Mouse (Mus musculus): ENCODE data around the gene Olfr65. TPM values are rescaled to one million over a fixed set of nuclear protein-coding genes. Genes with fewer than 3 reads are reported as not detected.

Gene Olfr65
- not detected in 2 replicates for polyA plus RNA-seq (2016; fragmentation: Nextera tagmentation; extraction: Ambion mirVana)

GRCm38 (mm10) chr7:103903187-103903586 is at the start of gene Olfr65:
TSS of gene Olfr65 (plus strand) at chr7:103903487.
- Histone ChIP-seq H3K4me3 (no peak within 1 kb of the TSS), H3K27ac (no peak within 1 kb of the TSS), H3K9ac (no peak within 1 kb of the TSS), H3K9me3 (replicated peaks) (no peaks in the 10 kb centered on the region), H3K4me1 (no peaks in the 10 kb centered on the region), H3K27me3 (no peaks in the 10 kb centered on the region), H3K4me2 (replicated peaks) (no peak within 1 kb of the TSS), H3K36me3 (no peaks in the 10 kb centered on the region)
- no peak for ATAC-seq (ENCODE audit: low FRiP score)
- 79% methylated on average over 2 of the region's 2 CpGs for WGBS

GRCm38 (mm10) chr7:103854669-103855068 is 48.6 kb upstream of the Olfr65 start:
- no peaks in the 10 kb centered on the region for H3K4me1 ChIP-seq
- no peak overlapping the region for H3K27ac ChIP-seq
- no peak overlapping the region for H3K4me3 ChIP-seq
- H3K27me3 ChIP-seq: no peaks in the 10 kb centered on the region
- no peak overlapping the region for H3K9ac ChIP-seq
- H3K9me3 ChIP-seq (replicated peaks): no peaks in the 10 kb centered on the region
- 77% methylated on average over 1 of the region's 1 CpGs for WGBS
- H3K36me3 ChIP-seq: no peaks in the 10 kb centered on the region
- H3K4me2 ChIP-seq (replicated peaks): no peak overlapping the region
- ATAC-seq (ENCODE audit: low FRiP score): no peak

GRCm38 (mm10) chr7:103859076-103859475 is 44.2 kb upstream of the Olfr65 start:
- H3K27me3 ChIP-seq: no peaks in the 10 kb centered on the region
- no peaks in the 10 kb centered on the region for H3K4me1 ChIP-seq
- no peak overlapping the region for H3K4me2 ChIP-seq (replicated peaks)
- no peak overlapping the region for H3K27ac ChIP-seq
- ATAC-seq (ENCODE audit: low FRiP score): no peak
- H3K4me3 ChIP-seq: no peak overlapping the region
- no peaks in the 10 kb centered on the region for H3K9me3 ChIP-seq (replicated peaks)
- no peak overlapping the region for H3K9ac ChIP-seq
- no peaks in the 10 kb centered on the region for H3K36me3 ChIP-seq
- 69% methylated on average over 2 of the region's 2 CpGs for WGBS

GRCm38 (mm10) chr7:103860855-103861254 is 42.4 kb upstream of the Olfr65 start:
- Histone ChIP-seq H3K4me2 (replicated peaks) (no peak overlapping the region), H3K36me3 (no peaks in the 10 kb centered on the region), H3K27me3 (no peaks in the 10 kb centered on the region), H3K27ac (no peak overlapping the region), H3K9ac (no peak overlapping the region), H3K9me3 (replicated peaks) (no peaks in the 10 kb centered on the region), H3K4me3 (no peak overlapping the region), H3K4me1 (no peaks in the 10 kb centered on the region)
- ATAC-seq (ENCODE audit: low FRiP score): no peak
- WGBS: 65% methylated on average over 1 of the region's 1 CpGs

- Histone ChIP-seq H3K4me2 (replicated peaks) (no peak overlapping the region), H3K4me3 (no peak overlapping the region), H3K9me3 (replicated peaks) (no peaks in the 10 kb centered on the region), H3K27ac (no peak overlapping the region), H3K4me1 (no peaks in the 10 kb centered on the region), H3K27me3 (no peaks in the 10 kb centered on the region), H3K9ac (no peak overlapping the region), H3K36me3 (no peaks in the 10 kb centered on the region)
- no peak for ATAC-seq (ENCODE audit: low FRiP score)
- 82% methylated on average over 3 of the region's 3 CpGs for WGBS
Measured at GRCm38 (mm10) chr7:103861531-103861930, 41.8 kb upstream of the Olfr65 start.

- no peak overlapping the region for H3K4me3 ChIP-seq
- 0 out of 2 replicates have a peak, but pooled peaks have one; percentile 35 for ATAC-seq (ENCODE audit: low FRiP score)
Measured at GRCm38 (mm10) chr7:103865716-103866115, 37.6 kb upstream of the Olfr65 start.

GRCm38 (mm10) chr7:103870667-103871066 is 32.6 kb upstream of the Olfr65 start:
- no peaks in the 10 kb centered on the region for H3K27me3 ChIP-seq
- no peak overlapping the region for H3K4me2 ChIP-seq (replicated peaks)
- no peaks in the 10 kb centered on the region for H3K36me3 ChIP-seq
- H3K9ac ChIP-seq: no peak overlapping the region
- no peak overlapping the region for H3K27ac ChIP-seq
- no peak overlapping the region for H3K4me3 ChIP-seq
- H3K9me3 ChIP-seq (replicated peaks): no peaks in the 10 kb centered on the region
- no peaks in the 10 kb centered on the region for H3K4me1 ChIP-seq
- ATAC-seq (ENCODE audit: low FRiP score): no peak

More at GRCm38 (mm10) chr7:103865716-103866115, 37.6 kb upstream of the Olfr65 start:
- no peak overlapping the region for H3K4me2 ChIP-seq (replicated peaks)
- H3K4me1 ChIP-seq: no peaks in the 10 kb centered on the region
- H3K36me3 ChIP-seq: no peaks in the 10 kb centered on the region
- no peak overlapping the region for H3K9ac ChIP-seq
- no peaks in the 10 kb centered on the region for H3K27me3 ChIP-seq
- no peaks in the 10 kb centered on the region for H3K9me3 ChIP-seq (replicated peaks)
- H3K27ac ChIP-seq: no peak overlapping the region

GRCm38 (mm10) chr7:103873064-103873463 is 30.2 kb upstream of the Olfr65 start:
- 9% methylated on average over 1 of the region's 1 CpGs for WGBS
- H3K9me3 ChIP-seq (replicated peaks): no peaks in the 10 kb centered on the region
- no peaks in the 10 kb centered on the region for H3K36me3 ChIP-seq
- no peak overlapping the region for H3K27ac ChIP-seq
- H3K4me3 ChIP-seq: no peak overlapping the region
- ATAC-seq (ENCODE audit: low FRiP score): no peak
- H3K4me2 ChIP-seq (replicated peaks): no peak overlapping the region
- H3K4me1 ChIP-seq: no peaks in the 10 kb centered on the region
- H3K9ac ChIP-seq: no peak overlapping the region
- no peaks in the 10 kb centered on the region for H3K27me3 ChIP-seq

GRCm38 (mm10) chr7:103874451-103874850 is 28.8 kb upstream of the Olfr65 start:
- ATAC-seq (ENCODE audit: low FRiP score): no peak
- Histone ChIP-seq H3K4me2 (replicated peaks) (no peak overlapping the region), H3K9ac (no peak overlapping the region), H3K4me1 (no peaks in the 10 kb centered on the region), H3K27ac (no peak overlapping the region), H3K27me3 (no peaks in the 10 kb centered on the region), H3K9me3 (replicated peaks) (no peaks in the 10 kb centered on the region), H3K36me3 (no peaks in the 10 kb centered on the region), H3K4me3 (no peak overlapping the region)
- WGBS: 66% methylated on average over 5 of the region's 5 CpGs

- no peaks in the 10 kb centered on the region for H3K4me1 ChIP-seq
- H3K4me2 ChIP-seq (replicated peaks): no peak overlapping the region
- no peak overlapping the region for H3K4me3 ChIP-seq
- WGBS: 82% methylated on average over 2 of the region's 2 CpGs
- no peaks in the 10 kb centered on the region for H3K9me3 ChIP-seq (replicated peaks)
- H3K9ac ChIP-seq: no peak overlapping the region
- ATAC-seq (ENCODE audit: low FRiP score): no peak
- no peaks in the 10 kb centered on the region for H3K27me3 ChIP-seq
- no peak overlapping the region for H3K27ac ChIP-seq
- H3K36me3 ChIP-seq: no peaks in the 10 kb centered on the region
Measured at GRCm38 (mm10) chr7:103877093-103877492, 26.2 kb upstream of the Olfr65 start.

- H3K27ac ChIP-seq: no peak within 1 kb of the TSS
Measured at GRCm38 (mm10) chr7:103886152-103886551, 17.1 kb upstream of the Olfr65 start, which contains the start of gene Olfr66. TSS of gene Olfr66 (minus strand) at chr7:103886252.

GRCm38 (mm10) chr7:103894385-103894784 is 8.9 kb upstream of the Olfr65 start, which contains the start of gene Olfr64:
TSS of gene Olfr64 (minus strand) at chr7:103894485.
- H3K36me3 ChIP-seq: no peaks in the 10 kb centered on the region
- H3K4me3 ChIP-seq: no peak within 1 kb of the TSS
- H3K27ac ChIP-seq: no peak within 1 kb of the TSS
- H3K27me3 ChIP-seq: no peaks in the 10 kb centered on the region
- no peak for ATAC-seq (ENCODE audit: low FRiP score)
- H3K4me1 ChIP-seq: no peaks in the 10 kb centered on the region
- no peak within 1 kb of the TSS for H3K4me2 ChIP-seq (replicated peaks)
- H3K9ac ChIP-seq: no peak within 1 kb of the TSS
- 82% methylated on average over 1 of the region's 1 CpGs for WGBS
- no peaks in the 10 kb centered on the region for H3K9me3 ChIP-seq (replicated peaks)

More at GRCm38 (mm10) chr7:103886152-103886551, 17.1 kb upstream of the Olfr65 start, which contains the start of gene Olfr66:
- Histone ChIP-seq H3K4me3 (no peak within 1 kb of the TSS), H3K9me3 (replicated peaks) (no peaks in the 10 kb centered on the region), H3K4me2 (replicated peaks) (no peak within 1 kb of the TSS), H3K27me3 (no peaks in the 10 kb centered on the region), H3K9ac (no peak within 1 kb of the TSS), H3K4me1 (no peaks in the 10 kb centered on the region), H3K36me3 (no peaks in the 10 kb centered on the region)
- ATAC-seq (ENCODE audit: low FRiP score): no peak

GRCm38 (mm10) chr7:103910047-103910446 is 6.8 kb downstream of the Olfr65 start:
- no peaks in the 10 kb centered on the region for H3K36me3 ChIP-seq
- H3K9me3 ChIP-seq (replicated peaks): no peaks in the 10 kb centered on the region
- no peak for ATAC-seq (ENCODE audit: low FRiP score)
- no peak overlapping the region for H3K9ac ChIP-seq
- H3K4me3 ChIP-seq: no peak overlapping the region
- H3K4me2 ChIP-seq (replicated peaks): no peak overlapping the region
- H3K4me1 ChIP-seq: no peaks in the 10 kb centered on the region
- H3K27ac ChIP-seq: no peak overlapping the region
- 59% methylated on average over 3 of the region's 3 CpGs for WGBS
- H3K27me3 ChIP-seq: no peaks in the 10 kb centered on the region

Measured in hindbrain, embryonic 12.5 days (tissue).